In genomic region chr10:43549411-43549810, GRCm38 (mm10) we compare ENCODE assay signal across 1 mouse cellular context.
TF ChIP-seq lines count a peak whose summit lies in the region.

No protein-coding gene starts in this region.

TF ChIP-seq in CH12.LX, 34 proteins besides CTCF, POLR2A, EP300 and RAD21:
- TF ChIP-seq ZNF384 (IDR thresholded peaks at IDR 0.05; ENCODE audit: low read depth, low read length) (peak; percentile 78), MYC (IDR thresholded peaks at IDR 0.05; ENCODE audit: low read depth, low read length) (0 out of 2 replicates have a peak, but pooled peaks have one; percentile 41), JUN (IDR thresholded peaks at IDR 0.05; ENCODE audit: insufficient read depth, low read depth, low read length) (no peak), SIN3A (IDR thresholded peaks at IDR 0.05; ENCODE audit: low read length) (no peak), ZC3H11A (IDR thresholded peaks at IDR 0.05; ENCODE audit: low read depth, low read length) (peak; percentile 5; the same call in 1 of the 2 replicates), E2F4 (IDR thresholded peaks at IDR 0.05; ENCODE audit: insufficient replicate concordance, low read depth, low read length) (0 out of 2 replicates have a peak, but pooled peaks have one; percentile 9), IRF4 (IDR thresholded peaks at IDR 0.05; ENCODE audit: low read depth, low read length) (peak; percentile 43; the same call in 1 of the 2 replicates), NRF1 (IDR thresholded peaks at IDR 0.05; ENCODE audit: low read depth, low read length) (peak; percentile 28; the same call in 1 of the 2 replicates), MAX (IDR thresholded peaks at IDR 0.05; ENCODE audit: low read length) (no peak), MAFK (IDR thresholded peaks at IDR 0.05; ENCODE audit: insufficient replicate concordance, low read length) (no peak), BHLHE40 (IDR thresholded peaks at IDR 0.05; ENCODE audit: low read depth, low read length) (no peak), TCF12 (IDR thresholded peaks at IDR 0.05; ENCODE audit: low read depth, low read length) (peak; percentile 43; the same call in 1 of the 2 replicates), UBTF (IDR thresholded peaks at IDR 0.05; ENCODE audit: low read depth, low read length) (peak; percentile 46; the same call in 1 of the 2 replicates), HCFC1 (IDR thresholded peaks at IDR 0.05; ENCODE audit: low read depth, low read length) (no peak), TBP (conservative IDR thresholded peaks at IDR 0.05; ENCODE audit: low read depth, low read length) (0 out of 2 replicates have a peak, but pooled peaks have one; percentile 31), KAT2A (IDR thresholded peaks at IDR 0.05; ENCODE audit: insufficient replicate concordance, low read length) (no peak), SMC3 (IDR thresholded peaks at IDR 0.05; ENCODE audit: low read depth, low read length) (peak; percentile 77), USF1 (IDR thresholded peaks at IDR 0.05; ENCODE audit: low read depth, low read length) (no peak), JUND (conservative IDR thresholded peaks at IDR 0.05; ENCODE audit: low read depth, low read length) (peak; percentile 29; the same call in 1 of the 2 replicates), ELF1 (IDR thresholded peaks at IDR 0.05; ENCODE audit: low read depth, low read length) (peak; percentile 15; the same call in 1 of the 2 replicates), ZMIZ1 (IDR thresholded peaks at IDR 0.05; ENCODE audit: low read depth, low read length) (no peak), ETS1 (conservative IDR thresholded peaks at IDR 0.05; ENCODE audit: low read depth, low read length) (no peak), MEF2A (IDR thresholded peaks at IDR 0.05; ENCODE audit: borderline replicate concordance, low read depth, low read length) (no peak)
